Mouse (Mus musculus) embryonic facial prominence, embryonic 11.5 days (tissue): ENCODE results near the gene Cuedc1. TPM values are rescaled to one million over a fixed set of nuclear protein-coding genes. Genes with fewer than 3 reads are reported as not detected.
A peak's percentile ranks its signal among the peaks of the same experiment; 100 is the strongest.
"Not testable (repeated sequence)": the region's sequence is repeated elsewhere in the genome, so short reads cannot be mapped to it uniquely, and the experiment has no call there.

Experiments
- ATAC-seq: fragments of 200-750 bp; cut with Nextera tagmentation; replicated peaks from 2 replicates; pipeline ENCODE4 v1.8.0; 2017; ENCODE audit warnings: low read depth; ENCODE audit not compliant: insufficient number of reproducible peaks, low FRiP score, low TSS enrichment
- DNase-seq: peaks from one replicate; pipeline ENCODE4 v3.0.0-alpha.2; 2015; ENCODE audit warnings: low spot score
- H3K27ac ChIP-seq: fragments of 300-500 bp; sonication (generic); replicated peaks from 2 replicates; pipeline ENCODE4 v1.5.1; 2014; ENCODE audit warnings: mild to moderate bottlenecking, low read depth, low read length, control low read depth
- H3K27me3 ChIP-seq: fragments of 300-500 bp; sonication (generic); 2 replicates; pipeline ENCODE4 v1.6.1; 2014; ENCODE audit warnings: mild to moderate bottlenecking, low read length, moderate library complexity, mixed read lengths; ENCODE audit not compliant: control insufficient read depth, insufficient read depth
- H3K36me3 ChIP-seq: fragments of 300-500 bp; sonication (generic); replicated peaks from 2 replicates; pipeline ENCODE4 v1.6.1; 2014; ENCODE audit warnings: low read depth, mild to moderate bottlenecking, low read length, moderate library complexity, mixed read lengths; ENCODE audit not compliant: control insufficient read depth, insufficient read depth
- H3K4me1 ChIP-seq: fragments of 300-500 bp; sonication (generic); 2 replicates; pipeline ENCODE4 v1.6.1; 2014; ENCODE audit warnings: low read length, mixed read lengths; ENCODE audit not compliant: control insufficient read depth, insufficient read depth
- H3K4me2 ChIP-seq: fragments of 300-500 bp; sonication (generic); 2 replicates; pipeline ENCODE4 v1.6.1; 2014; ENCODE audit warnings: low read depth, mild to moderate bottlenecking, control low read depth, low read length, moderate library complexity
- H3K4me3 ChIP-seq: fragments of 300-500 bp; sonication (generic); 2 replicates; pipeline ENCODE4 v1.5.1; 2014; ENCODE audit warnings: low read depth, low read length, control low read depth
- H3K9ac ChIP-seq: fragments of 300-500 bp; sonication (generic); replicated peaks from 2 replicates; pipeline ENCODE4 v1.6.1; 2014; ENCODE audit warnings: mild to moderate bottlenecking, control low read depth, low read length
- H3K9me3 ChIP-seq: fragments of 300-500 bp; sonication (generic); replicated peaks from 2 replicates; pipeline ENCODE4 v1.6.1; 2016; ENCODE audit warnings: mild to moderate bottlenecking, low read length, inconsistent platforms, mixed read lengths; ENCODE audit not compliant: control insufficient read depth
- WGBS: fragments of 180-500 bp; shearing (Covaris S2); extraction: QIAGEN DNeasy Blood & Tissue Kit; methylation state at CpG from one replicate; pipeline ENCODE4 v1.1.7; 2014; 5-methylcytosine and 5-hydroxymethylcytosine counted together
- polyA plus RNA-seq: library from polyadenylated mRNA; unstranded; fragments of >200 nt; fragmentation: Nextera tagmentation; extraction: Ambion mirVana; gene quantifications from 2 replicates; pipeline ENCODE4 v1.2.1, GENCODE M21; 2014

Gene Cuedc1
- polyA plus RNA-seq, 1 experiment from 2014 or later, result 11.2 TPM

DNA sequence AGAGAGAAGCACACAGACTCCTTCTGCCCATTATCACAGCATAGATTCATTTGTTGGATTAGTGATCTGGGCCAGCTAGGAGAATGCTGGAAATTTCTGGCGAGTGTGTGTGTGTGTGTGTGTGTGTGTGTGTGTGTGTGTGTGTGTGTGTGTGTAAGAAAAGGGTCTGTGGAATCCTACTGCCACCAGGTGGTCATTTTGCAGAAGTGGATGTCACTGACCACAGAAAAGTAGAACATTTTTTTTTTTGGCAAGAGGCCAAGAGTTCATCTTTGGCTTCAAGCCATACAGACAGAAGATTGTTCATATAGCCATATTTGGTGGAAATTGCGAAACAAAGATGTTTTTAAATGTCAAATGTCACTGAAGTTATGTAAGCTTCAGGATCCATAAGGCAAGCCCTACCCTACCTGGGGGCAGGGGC, 99.3 kb downstream of the Cuedc1 start:
- ATAC-seq, result no peak
- H3K36me3 ChIP-seq, result no peaks in the 10 kb centered on the region
- no peaks in the 10 kb centered on the region for H3K9me3 ChIP-seq
- H3K27me3 ChIP-seq, result peaks cover 21% of the 10 kb centered on the region
- no peak overlapping the region for H3K4me2 ChIP-seq
- H3K4me1 ChIP-seq, result peaks cover 9% of the 10 kb centered on the region; the same call in 1 of the 2 replicates
- no peak overlapping the region for H3K9ac ChIP-seq
- 18% methylated on average over 2 of the region's 2 CpGs for WGBS
- no peak overlapping the region for H3K4me3 ChIP-seq
- H3K27ac ChIP-seq, result no peak overlapping the region
- DNase-seq, result peak; percentile 85

- H3K4me1 ChIP-seq, result peaks cover 7% of the 10 kb centered on the region; the same call in 1 of the 2 replicates
Measured at GRCm38 (mm10) chr11:88198223-88198622, 100.4 kb downstream of the Cuedc1 start.

DNA sequence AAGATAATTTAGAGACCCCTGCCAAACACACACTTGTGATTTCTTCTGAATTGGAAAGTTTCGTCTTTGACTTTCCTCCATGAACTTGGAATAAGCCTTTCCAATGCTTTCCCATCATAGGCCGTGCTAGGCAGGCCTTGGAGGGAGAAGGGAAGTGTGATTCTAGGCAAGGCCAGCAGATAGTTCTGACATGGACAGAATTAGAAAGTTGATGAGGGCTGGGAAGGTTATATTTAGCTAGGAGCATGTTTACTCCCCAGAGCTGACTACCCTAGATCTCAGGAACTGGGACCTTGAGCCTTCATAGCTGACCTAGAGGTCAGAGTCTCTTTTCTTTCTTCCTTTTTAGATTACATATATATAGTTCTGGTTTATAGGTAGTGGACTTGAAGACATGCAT, 103.3 kb downstream of the Cuedc1 start:
- H3K4me1 ChIP-seq, result no peaks in the 10 kb centered on the region
- H3K9me3 ChIP-seq, result no peaks in the 10 kb centered on the region
- no peak for DNase-seq
- no peak overlapping the region for H3K9ac ChIP-seq
- no peaks in the 10 kb centered on the region for H3K36me3 ChIP-seq
- no peak for ATAC-seq
- H3K27me3 ChIP-seq, result no peaks in the 10 kb centered on the region
- no peak overlapping the region for H3K27ac ChIP-seq
- 66% methylated on average over 2 of the region's 2 CpGs for WGBS
- H3K4me2 ChIP-seq, result no peak overlapping the region
- no peak overlapping the region for H3K4me3 ChIP-seq

More at GRCm38 (mm10) chr11:88198223-88198622, 100.4 kb downstream of the Cuedc1 start:
- no peaks in the 10 kb centered on the region for H3K9me3 ChIP-seq
- no peak overlapping the region for H3K9ac ChIP-seq
- WGBS, result 23% methylated on average over 4 of the region's 4 CpGs
- no peak overlapping the region for H3K4me3 ChIP-seq
- H3K4me2 ChIP-seq, result no peak overlapping the region
- no peak for DNase-seq
- no peak for ATAC-seq
- no peaks in the 10 kb centered on the region for H3K36me3 ChIP-seq
- peaks cover 15% of the 10 kb centered on the region for H3K27me3 ChIP-seq
- H3K27ac ChIP-seq, result no peak overlapping the region

- no peak for DNase-seq
- 14% methylated on average over 2 of the region's 2 CpGs for WGBS
- Histone ChIP-seq H3K27ac (no peak overlapping the region), H3K9ac (no peak overlapping the region), H3K36me3 (no peaks in the 10 kb centered on the region), H3K4me2 (no peak overlapping the region), H3K4me1 (no peaks in the 10 kb centered on the region), H3K27me3 (no peaks in the 10 kb centered on the region), H3K9me3 (no peaks in the 10 kb centered on the region), H3K4me3 (no peak overlapping the region)
- no peak for ATAC-seq
Measured at GRCm38 (mm10) chr11:88202077-88202476, 104.2 kb downstream of the Cuedc1 start.

GRCm38 (mm10) chr11:88203712-88204532, 106.1 kb downstream of the Cuedc1 start, which contains the start of gene Mrps23:
Gene Mrps23, plus strand, starts transcription at chr11:88204388.
- H3K4me3 ChIP-seq, result peak within 1 kb of the TSS; percentile 59
- H3K27me3 ChIP-seq, result no peaks in the 10 kb centered on the region
- DNase-seq, result peak; percentile 96
- peak within 1 kb of the TSS; percentile 71 for H3K4me2 ChIP-seq
- H3K36me3 ChIP-seq, result no peaks in the 10 kb centered on the region; the same call in 1 of the 2 replicates
- peak; percentile 91 for ATAC-seq
- H3K9me3 ChIP-seq, result no peaks in the 10 kb centered on the region
- H3K27ac ChIP-seq, result peak within 1 kb of the TSS; percentile 73
- peak within 1 kb of the TSS; percentile 77 for H3K9ac ChIP-seq
- under 1% methylated on average over 51 of the region's 51 CpGs for WGBS
- no peaks in the 10 kb centered on the region for H3K4me1 ChIP-seq

DNA sequence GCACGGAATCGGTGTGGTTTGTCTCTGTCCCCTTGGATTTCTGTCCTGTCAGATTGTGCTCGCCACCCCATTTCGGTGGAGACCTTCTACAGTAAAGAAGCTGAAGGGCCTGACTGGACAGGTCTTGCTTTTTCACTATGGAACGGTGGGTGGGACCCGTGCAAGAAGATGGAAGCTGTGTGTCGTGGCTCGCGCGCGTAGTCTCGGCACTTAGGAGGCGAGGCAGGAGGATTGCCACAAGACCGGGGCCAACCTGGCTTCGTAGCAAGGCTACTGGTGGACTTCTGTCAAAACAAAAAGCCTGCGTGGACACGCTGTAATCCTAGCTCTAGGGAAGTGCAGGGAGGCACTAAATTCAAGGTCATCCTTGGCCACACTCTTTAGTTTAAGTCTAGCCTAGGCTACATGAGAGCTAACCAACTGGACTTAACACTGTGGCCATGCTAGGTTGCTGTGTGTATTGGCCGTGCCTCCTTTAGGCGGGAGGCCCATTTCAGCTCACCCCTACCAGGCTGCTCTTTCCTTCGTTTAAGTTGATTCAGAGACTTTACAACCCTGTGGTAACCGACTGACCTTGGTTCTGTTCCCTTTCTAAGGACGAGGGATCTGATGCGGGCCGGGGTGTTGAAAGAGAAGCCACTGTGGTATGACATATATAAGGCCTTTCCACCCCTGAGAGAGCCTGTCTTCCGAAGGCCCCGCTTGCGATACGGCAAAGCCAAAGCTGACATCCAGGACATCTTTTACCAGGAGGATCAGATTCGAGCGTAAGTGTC, 106.9 kb downstream of the Cuedc1 start:
- Histone ChIP-seq H3K27ac (no peak overlapping the region), H3K4me2 (peak overlapping the region; percentile 71)
- ATAC-seq, result peak; percentile 29

DNA sequence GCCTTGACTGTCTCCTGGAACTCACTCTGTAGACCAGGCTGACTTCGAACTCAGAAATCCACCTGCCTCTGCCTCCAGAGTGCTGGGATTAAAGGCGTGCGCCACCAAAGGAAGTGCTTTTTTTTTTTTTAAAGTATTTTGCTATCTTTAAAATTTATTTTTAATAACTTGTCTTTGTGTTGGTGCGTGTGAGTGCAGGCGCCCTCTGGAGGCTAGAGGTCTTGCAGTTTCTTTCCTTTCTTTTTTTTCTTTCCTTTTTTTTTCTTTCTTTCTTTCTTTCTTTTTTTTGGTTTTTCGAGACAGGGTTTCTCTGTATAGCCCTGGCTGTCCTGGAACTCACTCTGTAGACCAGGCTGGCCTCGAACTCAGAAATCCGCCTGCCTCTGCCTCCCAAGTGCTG, 108.7 kb downstream of the Cuedc1 start:
- H3K4me1 ChIP-seq, H3K4me2 ChIP-seq, DNase-seq, H3K9me3 ChIP-seq, H3K27me3 ChIP-seq, H3K4me3 ChIP-seq, H3K36me3 ChIP-seq, ATAC-seq, H3K27ac ChIP-seq, H3K9ac ChIP-seq: not testable (repeated sequence)
- WGBS, result 85% methylated on average over 8 of the region's 8 CpGs

More for the DNA sequence above, 106.9 kb downstream of the Cuedc1 start:
- no peak for DNase-seq
- Histone ChIP-seq H3K4me3 (peak overlapping the region; percentile 59), H3K4me1 (no peaks in the 10 kb centered on the region), H3K9ac (peak overlapping the region; percentile 67), H3K36me3 (no peaks in the 10 kb centered on the region; the same call in none of the 2 replicates), H3K27me3 (no peaks in the 10 kb centered on the region), H3K9me3 (no peaks in the 10 kb centered on the region)
- WGBS, result 33% methylated on average over 30 of the region's 30 CpGs
